Mouse (Mus musculus): ENCODE data around the gene Dab2ip.

Dab2ip gene

DNA sequence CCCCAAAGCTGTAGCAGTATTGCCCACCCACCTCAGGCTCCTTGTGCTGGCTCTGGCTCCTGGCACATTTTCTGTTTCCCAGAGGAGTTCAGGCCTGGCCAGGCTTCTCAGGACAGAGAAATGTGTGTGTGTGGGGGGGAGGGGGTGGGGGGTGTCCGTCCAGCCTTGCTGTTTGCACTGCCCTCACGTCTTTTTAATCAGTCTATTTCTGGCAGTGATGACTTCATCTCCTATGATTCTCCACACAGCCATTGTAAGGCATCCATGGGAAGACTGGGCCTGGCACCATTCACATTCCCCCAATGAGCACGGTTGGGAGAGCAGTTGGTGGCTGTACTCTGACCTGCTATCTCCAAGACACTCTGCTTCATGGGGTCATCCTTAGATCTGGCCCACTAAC is 125.9 kb downstream of the Dab2ip start:
- DNase-seq (ENCODE audit: low spot score), result no peak

DNA sequence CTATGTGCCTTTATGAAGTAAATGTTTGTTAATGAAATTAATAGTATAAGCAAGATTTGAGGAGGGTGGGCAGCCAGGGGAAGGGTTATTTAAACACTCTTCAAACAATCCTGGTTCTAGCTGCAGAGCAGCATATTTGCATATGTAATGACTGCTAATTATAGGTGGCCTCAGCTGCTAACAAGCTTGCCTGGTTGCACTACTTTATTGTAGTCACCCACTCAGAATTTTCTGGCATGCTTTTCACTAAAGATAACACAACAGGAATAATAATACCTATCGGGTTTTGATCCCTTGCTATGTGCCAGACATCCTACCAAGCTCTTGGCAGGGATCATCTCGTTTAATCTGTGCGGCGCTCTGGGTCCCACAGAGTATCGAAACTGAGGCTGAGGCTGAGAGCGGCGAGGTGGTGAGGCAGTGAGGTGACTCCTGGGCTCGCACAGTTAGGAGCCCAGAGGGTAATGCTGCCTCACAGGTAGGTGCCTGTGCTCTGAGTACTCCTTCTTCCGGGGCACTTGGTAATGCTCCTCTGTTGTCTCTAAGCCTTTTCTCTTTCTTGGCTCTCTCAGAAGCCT is 126.8 kb downstream of the Dab2ip start:
- DNase-seq (ENCODE audit: low spot score), result no peak

DNA sequence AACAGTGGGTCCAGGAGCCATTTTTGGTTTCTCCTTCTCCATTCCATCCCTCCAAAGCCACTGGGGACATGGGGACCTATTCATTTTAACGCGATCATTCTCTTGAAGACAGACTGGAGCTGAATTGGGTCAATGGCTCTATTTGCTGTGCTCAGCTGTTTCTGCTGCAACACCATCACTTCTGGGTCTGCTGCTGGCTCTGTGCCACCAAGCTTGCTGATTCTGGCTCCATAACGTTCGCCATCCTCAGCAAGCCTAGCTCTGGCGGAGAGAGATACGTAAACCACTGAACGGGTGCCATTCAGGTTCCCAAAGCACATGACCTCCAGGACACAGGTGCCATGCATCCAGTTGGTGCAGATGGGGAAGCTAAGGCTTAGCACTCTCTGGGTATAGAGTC is 128.0 kb downstream of the Dab2ip start:
- no peak for DNase-seq (ENCODE audit: low spot score)

DNA sequence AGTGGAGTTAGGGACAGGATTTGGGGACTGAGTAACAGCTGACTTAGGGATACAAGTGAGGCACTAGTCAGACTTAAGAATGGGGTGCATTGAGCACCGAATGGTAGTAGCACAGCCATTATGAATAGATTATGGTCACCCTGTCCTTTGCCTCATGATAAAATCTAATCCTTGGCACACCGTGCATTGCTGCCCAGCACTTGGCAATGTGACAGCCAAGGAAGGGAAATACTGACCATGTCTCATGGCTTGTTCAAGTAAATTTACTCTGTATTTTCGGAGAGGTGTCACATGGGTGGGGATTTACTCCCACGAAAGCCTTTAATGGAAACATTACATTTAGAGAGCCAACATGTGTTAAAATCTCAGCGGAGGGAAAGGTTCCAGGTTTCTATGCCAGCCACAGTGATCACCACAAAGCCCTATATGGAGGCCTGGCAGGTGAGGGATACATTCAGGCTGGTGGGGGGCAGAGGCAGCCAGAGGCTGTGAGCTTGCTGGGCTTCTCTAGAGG is 129.5 kb downstream of the Dab2ip start:
- no peak for DNase-seq (ENCODE audit: low spot score)

DNA sequence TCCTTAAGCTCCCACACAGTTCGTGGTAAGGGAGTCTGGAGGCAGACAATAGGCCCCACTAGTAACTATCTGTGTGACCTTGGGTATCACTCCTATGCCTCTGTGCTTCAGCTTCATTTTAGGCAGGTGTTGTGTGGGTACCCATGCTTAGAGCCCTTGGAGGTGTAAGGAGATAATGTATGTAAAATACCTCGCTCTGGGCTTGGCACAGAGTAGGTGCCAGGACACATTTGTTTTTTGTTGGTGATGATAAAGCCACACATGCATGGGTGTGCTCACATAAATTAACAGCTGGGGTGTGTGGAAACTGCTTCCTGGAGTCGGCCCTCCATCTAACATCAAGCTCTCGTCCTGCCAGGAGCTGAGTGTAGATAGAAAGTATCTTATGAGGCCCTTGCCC is 130.1 kb downstream of the Dab2ip start:
- DNase-seq (ENCODE audit: low spot score), result no peak

DNA sequence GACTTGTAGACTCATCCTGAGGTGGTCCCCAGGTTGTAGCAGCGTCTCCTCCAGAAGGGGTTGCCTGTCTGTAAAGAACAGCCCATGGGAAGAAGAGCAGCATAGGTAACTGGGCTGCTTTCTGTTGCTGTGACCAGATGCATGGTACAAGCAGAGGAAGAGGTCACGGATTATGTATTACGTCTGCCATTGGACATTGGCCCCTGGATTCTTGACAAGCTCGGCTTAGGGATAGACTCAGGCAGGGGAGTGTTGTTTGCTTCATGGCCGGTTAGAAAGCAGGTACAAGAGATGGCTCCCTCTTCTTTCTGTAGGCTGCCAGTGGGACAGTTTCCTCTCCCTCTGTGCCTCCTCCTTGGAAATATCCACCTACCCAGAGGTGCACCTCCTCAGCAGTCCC is 130.5 kb downstream of the Dab2ip start:
- DNase-seq (ENCODE audit: low spot score), result no peak

DNA sequence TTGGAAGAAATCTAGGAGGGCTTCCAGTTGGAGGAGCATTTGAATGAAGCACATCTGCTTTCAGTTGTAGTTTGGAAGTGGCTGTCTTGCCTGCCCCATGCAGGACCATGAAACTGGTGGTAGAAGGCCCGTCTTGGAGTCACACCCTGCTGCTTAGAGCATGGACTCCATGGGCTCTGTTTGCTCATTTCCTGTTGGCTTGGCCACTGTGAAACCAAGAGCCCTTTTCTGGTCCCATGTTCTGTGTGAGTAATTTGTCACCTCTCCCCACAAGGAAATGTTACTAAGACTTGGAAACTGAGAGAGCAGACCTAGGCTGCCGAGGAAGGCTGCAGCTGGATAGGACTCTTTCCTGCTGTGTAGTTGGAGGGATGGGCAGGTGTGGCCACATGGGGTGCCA is 131.8 kb downstream of the Dab2ip start:
- no peak for DNase-seq (ENCODE audit: low spot score)

GRCm38 (mm10) chr2:35691257-35692049 is 133.4 kb downstream of the Dab2ip start:
- DNase-seq (ENCODE audit: low spot score), result no peak

- no peak for DNase-seq (ENCODE audit: low spot score)
These were observed 134.3 kb downstream of the Dab2ip start for GRCm38 (mm10) chr2:35692272-35692900.

DNA sequence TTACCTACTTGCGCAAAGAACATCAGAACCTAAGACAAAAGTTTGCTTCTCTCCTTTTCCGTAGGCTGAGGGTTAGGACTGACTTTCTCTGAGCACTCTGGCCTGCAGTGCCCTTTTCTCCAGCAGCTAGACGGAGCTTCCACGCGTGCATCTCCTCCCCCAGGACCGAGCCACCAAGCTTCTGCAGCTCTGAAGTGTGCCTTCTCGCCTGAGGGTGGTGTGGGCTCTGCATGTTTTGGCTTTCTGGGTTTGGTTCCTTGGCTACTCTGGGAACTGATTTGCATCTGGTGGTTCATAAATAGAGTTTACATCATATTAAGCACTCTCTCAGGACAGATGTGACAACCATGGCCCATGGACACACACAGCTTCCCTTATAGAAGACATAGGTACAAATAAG is 135.0 kb downstream of the Dab2ip start:
- no peak for DNase-seq (ENCODE audit: low spot score)

DNA sequence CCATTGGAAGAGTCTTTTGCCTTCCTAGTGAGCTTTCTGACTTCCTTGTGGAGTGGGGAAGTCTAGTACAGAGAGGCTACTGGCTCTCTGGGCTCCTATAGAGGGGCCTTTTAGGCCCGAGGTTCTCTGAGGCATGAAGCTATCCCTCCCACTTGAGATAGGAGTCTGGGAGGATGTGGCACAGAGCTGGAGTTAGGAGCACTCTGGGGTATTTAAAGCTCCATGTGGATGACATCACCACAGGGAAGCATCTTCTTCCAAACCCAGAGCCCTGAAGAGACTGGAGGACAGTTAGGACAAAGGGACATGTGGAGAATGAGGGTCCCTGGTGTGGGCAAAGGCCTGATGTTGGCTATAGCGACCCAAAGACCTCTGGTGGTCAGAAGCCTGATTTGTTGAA is 136.0 kb downstream of the Dab2ip start:
- no peak for DNase-seq (ENCODE audit: low spot score)

DNA sequence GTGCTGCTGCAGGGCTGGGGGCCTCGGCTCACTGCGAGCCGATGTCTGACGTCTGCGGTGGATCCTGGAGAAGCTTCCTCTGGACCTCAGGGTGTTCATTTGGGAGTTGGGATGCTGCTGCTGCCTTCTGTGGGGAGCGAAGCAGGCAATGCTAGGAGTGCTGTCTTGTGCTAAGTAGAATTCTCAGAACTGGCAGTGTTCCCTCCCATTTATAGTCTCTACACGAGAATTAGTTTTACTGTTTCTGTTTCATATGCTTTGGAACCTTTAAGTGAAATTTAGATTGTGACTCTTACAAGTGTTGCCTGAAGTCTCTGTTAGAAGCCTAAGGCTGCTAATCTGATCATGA is 138.1 kb downstream of the Dab2ip start:
- no peak for DNase-seq (ENCODE audit: low spot score)

DNA sequence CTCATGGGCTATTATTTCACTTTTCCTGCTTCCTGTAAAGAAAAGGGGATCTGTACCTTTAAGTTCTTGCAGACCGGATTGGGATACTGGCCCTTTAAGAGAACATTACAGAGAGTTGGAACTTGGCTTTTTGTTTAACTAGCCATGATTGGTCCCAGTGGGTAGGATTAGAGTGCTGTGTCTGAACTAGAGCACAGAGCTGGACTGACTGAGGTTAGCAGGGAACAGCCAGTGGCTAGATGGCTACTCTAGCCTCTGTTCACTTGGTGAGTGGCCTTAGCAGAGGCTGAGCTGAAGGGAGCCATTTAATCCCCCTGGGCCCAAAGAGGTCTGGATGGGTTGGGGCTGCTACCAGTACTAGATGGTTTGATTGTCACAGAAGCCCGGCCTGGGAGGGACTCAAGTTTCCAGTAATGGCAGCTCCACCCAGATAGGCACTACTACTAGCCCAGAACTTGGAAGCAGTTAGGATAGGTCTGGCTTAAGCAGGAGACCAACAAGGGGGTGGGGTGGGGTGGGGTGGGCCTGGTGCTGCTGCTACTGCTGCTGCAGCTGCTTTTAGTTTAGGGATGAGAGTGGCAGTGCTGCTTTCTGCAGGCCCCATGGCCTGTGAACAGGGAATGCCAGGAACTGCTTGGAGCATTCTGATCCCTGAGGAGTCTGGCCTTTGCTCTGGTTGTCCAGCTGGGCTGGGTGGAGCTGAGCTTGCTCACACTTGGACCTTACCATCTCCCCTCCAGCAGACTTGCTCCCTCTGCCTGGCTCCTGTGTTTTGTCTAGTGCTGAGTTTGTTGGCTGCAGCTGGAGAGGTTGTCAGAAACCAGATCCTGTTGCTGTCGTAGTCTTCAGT is 138.7 kb downstream of the Dab2ip start:
- no peak for DNase-seq (ENCODE audit: low spot score)

- DNase-seq (ENCODE audit: low spot score), result no peak
These were observed 139.7 kb downstream of the Dab2ip start for GRCm38 (mm10) chr2:35697768-35698167.

GRCm38 (mm10) chr2:35700966-35701365 is 142.9 kb downstream of the Dab2ip start:
- no peak for DNase-seq (ENCODE audit: low spot score)

DNA sequence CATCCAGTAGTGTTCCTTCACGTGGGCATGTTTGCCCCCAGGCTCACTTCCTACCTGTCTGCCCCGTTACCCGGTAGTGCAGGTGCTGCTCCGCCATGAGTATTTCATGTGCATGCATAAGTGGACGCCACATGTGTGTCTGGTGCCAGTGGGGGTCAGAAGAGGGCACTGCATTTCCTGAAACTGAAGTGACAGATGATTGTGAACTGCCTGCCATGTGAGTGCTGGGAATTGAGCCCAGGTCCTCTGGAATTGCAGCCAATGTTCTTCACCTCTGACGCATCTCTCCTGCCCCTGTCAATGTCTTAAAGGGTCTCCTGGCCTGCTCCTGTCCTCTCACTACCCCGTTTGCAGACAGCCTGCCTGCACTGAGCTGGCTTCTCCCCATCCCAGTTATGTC is 143.9 kb downstream of the Dab2ip start:
- no peak for DNase-seq (ENCODE audit: low spot score)

DNA sequence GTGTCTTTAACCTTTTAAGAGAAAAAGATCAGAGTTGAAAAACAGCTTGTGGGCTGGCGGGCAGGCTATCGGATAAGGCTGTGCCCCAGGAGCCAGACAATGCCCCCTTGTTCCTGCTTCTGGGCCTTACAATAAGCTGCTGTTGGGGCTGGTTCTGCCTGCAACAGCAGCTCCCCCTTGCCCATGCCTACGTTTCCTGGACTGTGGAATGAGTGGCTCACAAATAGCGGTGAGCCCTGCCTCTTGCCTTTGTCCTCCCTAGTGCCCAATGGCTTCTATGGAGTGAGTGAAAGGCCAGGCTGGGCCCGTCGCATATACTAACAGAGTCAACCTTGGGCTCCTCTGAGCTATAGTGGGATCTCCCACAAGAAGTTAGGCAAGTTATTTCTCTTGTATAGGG is 144.5 kb downstream of the Dab2ip start:
- no peak for DNase-seq (ENCODE audit: low spot score)

- no peak for DNase-seq (ENCODE audit: low spot score)
These were observed 145.2 kb downstream of the Dab2ip start for GRCm38 (mm10) chr2:35703241-35703640.

GRCm38 (mm10) chr2:35712611-35713010 is 154.5 kb downstream of the Dab2ip start:
- no peak for DNase-seq (ENCODE audit: low spot score)

DNA sequence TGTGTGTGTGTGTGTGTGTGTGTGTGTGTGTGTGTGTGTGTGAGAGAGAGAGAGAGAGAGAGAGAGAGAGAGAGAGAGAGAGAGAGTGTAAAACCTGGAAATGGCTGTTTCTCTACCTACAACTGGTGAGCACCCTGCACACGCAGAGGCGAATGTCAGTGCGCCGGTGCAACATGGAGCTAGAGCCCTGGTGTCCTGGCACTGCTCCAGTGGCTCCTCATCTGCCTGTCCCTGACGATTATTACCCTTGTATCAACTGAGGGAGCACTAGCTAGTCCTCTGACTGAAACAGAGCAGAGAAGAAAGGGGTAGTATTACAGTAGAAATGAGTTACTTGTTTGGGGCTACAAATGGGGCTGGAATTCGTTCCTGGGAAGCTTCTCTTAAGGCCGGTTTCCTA is 155.4 kb downstream of the Dab2ip start:
- DNase-seq (ENCODE audit: low spot score), result no peak

GRCm38 (mm10) chr2:35714742-35715167 is 156.7 kb downstream of the Dab2ip start:
- no peak for DNase-seq (ENCODE audit: low spot score)

GRCm38 (mm10) chr2:35715485-35715884 is 157.4 kb downstream of the Dab2ip start:
- DNase-seq (ENCODE audit: low spot score), result no peak

Data from urinary bladder, postnatal 10 days (tissue).